Mouse (Mus musculus) forebrain, embryonic 11.5 days (tissue): Measurements from ENCODE around the gene Ggt6. TPM values are rescaled to one million over a fixed set of nuclear protein-coding genes. Genes with fewer than 3 reads are reported as not detected.

Source experiments
- ATAC-seq: fragments of 200-750 bp; cut with Nextera tagmentation; replicated peaks from 2 replicates; pipeline ENCODE4 v1.8.0; 2017; ENCODE audit warnings: moderate TSS enrichment; ENCODE audit not compliant: low FRiP score
- DNase-seq: peaks from one replicate; pipeline ENCODE4 v3.0.0-alpha.2; 2017; ENCODE audit warnings: low spot score
- H3K27ac ChIP-seq: fragments of 300-500 bp; sonication (generic); 2 replicates; pipeline ENCODE4 v1.5.1; 2014; ENCODE audit warnings: low read depth, low read length
- H3K27me3 ChIP-seq: fragments of 300-500 bp; sonication (generic); 2 replicates; pipeline ENCODE4 v1.6.1; 2014; ENCODE audit warnings: mild to moderate bottlenecking, low read length, mixed read lengths; ENCODE audit not compliant: control insufficient read depth, insufficient read depth
- H3K36me3 ChIP-seq: fragments of 300-500 bp; sonication (generic); 2 replicates; pipeline ENCODE4 v1.6.1; 2014; ENCODE audit warnings: mild to moderate bottlenecking, low read length, moderate library complexity, mixed read lengths; ENCODE audit not compliant: control insufficient read depth, insufficient read depth
- H3K4me1 ChIP-seq: fragments of 300-500 bp; sonication (generic); replicated peaks from 2 replicates; pipeline ENCODE4 v1.6.1; 2014; ENCODE audit warnings: low read length, mixed read lengths; ENCODE audit not compliant: control insufficient read depth, insufficient read depth
- H3K4me2 ChIP-seq: fragments of 300-500 bp; sonication (generic); 2 replicates; pipeline ENCODE4 v1.6.1; 2014; ENCODE audit warnings: low read depth, mild to moderate bottlenecking, low read length, moderate library complexity, mixed read lengths; ENCODE audit not compliant: severe bottlenecking
- H3K4me3 ChIP-seq: fragments of 300-500 bp; sonication (generic); 2 replicates; pipeline ENCODE4 v1.5.1; 2014; ENCODE audit warnings: low read depth, low read length
- H3K9ac ChIP-seq: fragments of 300-500 bp; sonication (generic); 2 replicates; pipeline ENCODE4 v1.6.1; 2014; ENCODE audit warnings: low read length
- H3K9me3 ChIP-seq: fragments of 300-500 bp; sonication (generic); 2 replicates; pipeline ENCODE4 v1.6.1; 2016; ENCODE audit warnings: low read length, mixed read lengths; ENCODE audit not compliant: control insufficient read depth
- WGBS: fragments of 180-500 bp; shearing (Covaris S2); extraction: QIAGEN DNeasy Blood & Tissue Kit; methylation state at CpG from one replicate; pipeline ENCODE4 v1.1.7; 2014; 5-methylcytosine and 5-hydroxymethylcytosine counted together
- polyA plus RNA-seq: library from polyadenylated mRNA; unstranded; fragments of >200 nt; fragmentation: Nextera tagmentation; extraction: Ambion mirVana; gene quantifications from 2 replicates; pipeline ENCODE4 v1.2.1, GENCODE M21; 2014

Gene Ggt6
- polyA plus RNA-seq, 1 experiment from 2014 or later, result not detected

- ATAC-seq (no peak), DNase-seq (no peak)
- H3K4me2 ChIP-seq, result no peak overlapping the region
- H3K4me1 ChIP-seq, result no peaks in the 10 kb centered on the region
- no peaks in the 10 kb centered on the region for H3K9me3 ChIP-seq
- H3K27ac ChIP-seq, result no peak overlapping the region
- 78% methylated on average over 5 of the region's 5 CpGs for WGBS
- H3K9ac ChIP-seq, result no peak overlapping the region
- no peak overlapping the region for H3K4me3 ChIP-seq
- H3K36me3 ChIP-seq, result no peaks in the 10 kb centered on the region
- no peaks in the 10 kb centered on the region for H3K27me3 ChIP-seq
These were observed 33.2 kb downstream of the Ggt6 start for GRCm38 (mm10) chr11:72468525-72468924.

GRCm38 (mm10) chr11:72469217-72469616 lies 33.9 kb downstream of the Ggt6 start:
- no peak overlapping the region for H3K27ac ChIP-seq
- no peaks in the 10 kb centered on the region for H3K9me3 ChIP-seq
- ATAC-seq, result no peak; the same call in 1 of the 2 replicates
- WGBS, result 40% methylated on average over 5 of the region's 5 CpGs
- no peak overlapping the region for H3K9ac ChIP-seq
- H3K4me1 ChIP-seq, result no peaks in the 10 kb centered on the region
- H3K27me3 ChIP-seq, result no peaks in the 10 kb centered on the region
- H3K4me2 ChIP-seq, result no peak overlapping the region
- DNase-seq, result no peak
- H3K4me3 ChIP-seq, result no peak overlapping the region
- no peaks in the 10 kb centered on the region for H3K36me3 ChIP-seq

- H3K4me2 ChIP-seq, result no peak overlapping the region
- no peak overlapping the region for H3K9ac ChIP-seq
- H3K36me3 ChIP-seq, result no peaks in the 10 kb centered on the region
- no peaks in the 10 kb centered on the region for H3K27me3 ChIP-seq
- no peak overlapping the region; the same call in 1 of the 2 replicates for H3K27ac ChIP-seq
- H3K9me3 ChIP-seq, result no peaks in the 10 kb centered on the region
- no peaks in the 10 kb centered on the region for H3K4me1 ChIP-seq
- H3K4me3 ChIP-seq, result no peak overlapping the region
- DNase-seq (no peak), ATAC-seq (no peak)
- 67% methylated on average over 4 of the region's 4 CpGs for WGBS
These were observed 34.7 kb downstream of the Ggt6 start for GRCm38 (mm10) chr11:72470004-72470403.

- H3K27ac ChIP-seq, result no peak overlapping the region
- no peak for DNase-seq
- no peaks in the 10 kb centered on the region for H3K27me3 ChIP-seq
- H3K9ac ChIP-seq, result no peak overlapping the region
- no peaks in the 10 kb centered on the region for H3K36me3 ChIP-seq
- H3K4me3 ChIP-seq, result no peak overlapping the region
- no peaks in the 10 kb centered on the region for H3K4me1 ChIP-seq
- no peak overlapping the region for H3K4me2 ChIP-seq
- no peak for ATAC-seq
- no peaks in the 10 kb centered on the region for H3K9me3 ChIP-seq
- 86% methylated on average over 6 of the region's 6 CpGs for WGBS
These were observed 36.1 kb downstream of the Ggt6 start for GRCm38 (mm10) chr11:72471381-72471780.

- Histone ChIP-seq H3K9ac (no peak overlapping the region), H3K4me2 (no peak overlapping the region), H3K36me3 (no peaks in the 10 kb centered on the region), H3K4me1 (no peaks in the 10 kb centered on the region), H3K27me3 (no peaks in the 10 kb centered on the region), H3K27ac (no peak overlapping the region), H3K4me3 (no peak overlapping the region), H3K9me3 (no peaks in the 10 kb centered on the region)
- DNase-seq (no peak), ATAC-seq (no peak)
- 85% methylated on average over 4 of the region's 4 CpGs for WGBS
These were observed 38.2 kb downstream of the Ggt6 start for GRCm38 (mm10) chr11:72473540-72473939.

- Histone ChIP-seq H3K4me2 (no peak overlapping the region), H3K27ac (no peak overlapping the region), H3K27me3 (no peaks in the 10 kb centered on the region), H3K9me3 (no peaks in the 10 kb centered on the region), H3K36me3 (no peaks in the 10 kb centered on the region), H3K9ac (no peak overlapping the region), H3K4me1 (no peaks in the 10 kb centered on the region), H3K4me3 (no peak overlapping the region)
- WGBS, result 77% methylated on average over 3 of the region's 3 CpGs
- no peak for ATAC-seq
- no peak for DNase-seq
These were observed 39.6 kb downstream of the Ggt6 start for GRCm38 (mm10) chr11:72474926-72475325.

- 90% methylated on average over 7 of the region's 7 CpGs for WGBS
- ATAC-seq (no peak), DNase-seq (no peak)
- no peak overlapping the region for H3K27ac ChIP-seq
- no peaks in the 10 kb centered on the region for H3K27me3 ChIP-seq
- H3K9ac ChIP-seq, result no peak overlapping the region
- H3K36me3 ChIP-seq, result no peaks in the 10 kb centered on the region
- H3K4me1 ChIP-seq, result no peaks in the 10 kb centered on the region
- no peaks in the 10 kb centered on the region for H3K9me3 ChIP-seq
- H3K4me3 ChIP-seq, result no peak overlapping the region
- no peak overlapping the region for H3K4me2 ChIP-seq
These were observed 40.1 kb downstream of the Ggt6 start for GRCm38 (mm10) chr11:72475408-72475807.

- H3K4me2 ChIP-seq, result no peak overlapping the region
- DNase-seq (no peak), ATAC-seq (no peak)
- no peak overlapping the region for H3K4me3 ChIP-seq
- H3K27me3 ChIP-seq, result no peaks in the 10 kb centered on the region
- H3K4me1 ChIP-seq, result no peaks in the 10 kb centered on the region
- H3K9ac ChIP-seq, result no peak overlapping the region
- H3K27ac ChIP-seq, result no peak overlapping the region
- WGBS, result 87% methylated on average over 7 of the region's 7 CpGs
- no peaks in the 10 kb centered on the region for H3K9me3 ChIP-seq
- no peaks in the 10 kb centered on the region for H3K36me3 ChIP-seq
These were observed 40.8 kb downstream of the Ggt6 start for GRCm38 (mm10) chr11:72476074-72476625.

- Histone ChIP-seq H3K4me1 (no peaks in the 10 kb centered on the region), H3K36me3 (no peaks in the 10 kb centered on the region), H3K27me3 (no peaks in the 10 kb centered on the region), H3K9ac (no peak overlapping the region), H3K4me3 (no peak overlapping the region), H3K9me3 (no peaks in the 10 kb centered on the region), H3K27ac (no peak overlapping the region), H3K4me2 (no peak overlapping the region)
- WGBS, result 46% methylated on average over 5 of the region's 5 CpGs
- DNase-seq, result no peak
- no peak for ATAC-seq
These were observed 41.9 kb downstream of the Ggt6 start for GRCm38 (mm10) chr11:72477182-72477581.
